Mouse (Mus musculus) testis, adult 2 months (tissue): Measurements from ENCODE around the gene Naip6.
"Not testable (repeated sequence)": the region's sequence is repeated elsewhere in the genome, so short reads cannot be mapped to it uniquely, and the experiment has no call there.

Experiments
- CTCF ChIP-seq: fragments of 200-500 bp; IDR thresholded peaks from 2 replicates; pipeline ENCODE4 v1.5.1; 2012; ENCODE audit warnings: low read depth, mild to moderate bottlenecking, inconsistent platforms, low read length, moderate library complexity; ENCODE audit not compliant: control insufficient read depth, insufficient read depth, insufficient replicate concordance
- POLR2A ChIP-seq: fragments of 200-500 bp; IDR thresholded peaks from 2 replicates; pipeline ENCODE4 v1.6.1; 2012; ENCODE audit warnings: low read depth, mild to moderate bottlenecking, inconsistent platforms, low read length, moderate library complexity; ENCODE audit not compliant: control insufficient read depth

- TF ChIP-seq CTCF, POLR2A: not testable (repeated sequence)
These were observed 10.6 kb upstream of the Naip6 start for GRCm38 (mm10) chr13:100328029-100328428.
